Mouse (Mus musculus) brain, embryonic 14.5 days (tissue): Measurements from ENCODE around the gene Rilp.

Source experiments
- CTCF ChIP-seq: fragments of 200-500 bp; IDR thresholded peaks from 2 replicates; pipeline ENCODE4 v1.5.1; 2012; ENCODE audit warnings: inconsistent platforms, mild to moderate bottlenecking, moderate library complexity, borderline replicate concordance; ENCODE audit not compliant: insufficient read depth, insufficient read length; ENCODE audit errors: extremely low read depth
- POLR2A ChIP-seq: fragments of 200-500 bp; IDR thresholded peaks from 2 replicates; pipeline ENCODE4 v1.6.1; 2012; ENCODE audit warnings: mild to moderate bottlenecking, inconsistent platforms, borderline replicate concordance; ENCODE audit not compliant: poor library complexity, insufficient read depth, insufficient read length, severe bottlenecking; ENCODE audit errors: extremely low read depth

GRCm38 (mm10) chr11:75519834-75520633, 10.1 kb downstream of the Rilp start:
- TF ChIP-seq CTCF (no peak), POLR2A (no peak)
